Mouse (Mus musculus) kidney, embryonic 15.5 days (tissue): ENCODE data around the gene 4930438A08Rik. TPM values are rescaled to one million over a fixed set of nuclear protein-coding genes. Genes with fewer than 3 reads are reported as not detected.
A peak's percentile ranks its signal among the peaks of the same experiment; 100 is the strongest.

Experiments used
- ATAC-seq: fragments of 200-750 bp; cut with Nextera tagmentation; replicated peaks from 2 replicates; pipeline ENCODE4 v1.8.0; 2017; ENCODE audit warnings: moderate TSS enrichment; ENCODE audit not compliant: low FRiP score
- H3K27ac ChIP-seq: fragments of 300-500 bp; sonication (generic); 2 replicates; pipeline ENCODE4 v1.5.1; 2015; ENCODE audit warnings: mild to moderate bottlenecking, inconsistent platforms
- H3K27me3 ChIP-seq: fragments of 300-500 bp; sonication (generic); 2 replicates; pipeline ENCODE4 v1.6.1; 2015; ENCODE audit warnings: inconsistent platforms
- H3K36me3 ChIP-seq: fragments of 300-500 bp; sonication (generic); 2 replicates; pipeline ENCODE4 v1.6.1; 2015; ENCODE audit warnings: inconsistent platforms
- H3K4me1 ChIP-seq: fragments of 300-500 bp; sonication (generic); 2 replicates; pipeline ENCODE4 v1.6.1; 2015; ENCODE audit warnings: inconsistent platforms
- H3K4me2 ChIP-seq: fragments of 300-500 bp; sonication (generic); 2 replicates; pipeline ENCODE4 v1.6.1; 2015; ENCODE audit warnings: moderate library complexity, mild to moderate bottlenecking, inconsistent platforms
- H3K4me3 ChIP-seq: fragments of 300-500 bp; sonication (generic); replicated peaks from 2 replicates; pipeline ENCODE4 v1.5.1; 2015; ENCODE audit warnings: mild to moderate bottlenecking, inconsistent platforms
- H3K9ac ChIP-seq: fragments of 300-500 bp; sonication (generic); 2 replicates; pipeline ENCODE4 v1.6.1; 2015; ENCODE audit warnings: mild to moderate bottlenecking, inconsistent platforms
- H3K9me3 ChIP-seq: fragments of 300-500 bp; sonication (generic); replicated peaks from 2 replicates; pipeline ENCODE4 v1.6.1; 2016; ENCODE audit warnings: inconsistent platforms
- WGBS: fragments of 180-500 bp; shearing (Covaris S2); methylation state at CpG from one replicate; pipeline ENCODE4 v1.1.7; 2015; ENCODE audit warnings: mixed read lengths; 5-methylcytosine and 5-hydroxymethylcytosine counted together
- polyA plus RNA-seq: library from polyadenylated mRNA; unstranded; fragments of >200 nt; fragmentation: Nextera tagmentation; extraction: Ambion mirVana; gene quantifications from 2 replicates; pipeline ENCODE4 v1.2.1, GENCODE M21; 2015

4930438A08Rik gene
- polyA plus RNA-seq, 1 experiment from 2014 or later, result not detected

- peak; percentile 93 for ATAC-seq
- Histone ChIP-seq H3K4me1 (peaks cover 31% of the 10 kb centered on the region), H3K36me3 (peaks cover 47% of the 10 kb centered on the region), H3K27ac (peak within 1 kb of the TSS; percentile 86), H3K4me2 (peak within 1 kb of the TSS; percentile 78), H3K4me3 (peak within 1 kb of the TSS; percentile 92), H3K9me3 (no peaks in the 10 kb centered on the region), H3K27me3 (no peaks in the 10 kb centered on the region), H3K9ac (peak within 1 kb of the TSS; percentile 94)
- WGBS, result under 1% methylated on average over 52 of the region's 52 CpGs
These were observed 55.9 kb downstream of the 4930438A08Rik start, which contains the start of the genes Zfp672 and Sh3bp5l for GRCm38 (mm10) chr11:58330276-58331148. Gene Zfp672 (minus strand): TSS chr11:58330339. Gene Sh3bp5l (plus strand): TSS chr11:58330724.

- 16% methylated on average over 10 of the region's 10 CpGs for WGBS
- ATAC-seq, result peak; percentile 21; the same call in 1 of the 2 replicates
- no peaks in the 10 kb centered on the region for H3K27me3 ChIP-seq
- peaks cover 52% of the 10 kb centered on the region for H3K36me3 ChIP-seq
- H3K9ac ChIP-seq, result peak overlapping the region; percentile 94
- peak overlapping the region; percentile 86; the same call in 1 of the 2 replicates for H3K27ac ChIP-seq
- peak overlapping the region; percentile 92 for H3K4me3 ChIP-seq
- H3K4me1 ChIP-seq, result peaks cover 31% of the 10 kb centered on the region
- no peaks in the 10 kb centered on the region for H3K9me3 ChIP-seq
- H3K4me2 ChIP-seq, result peak overlapping the region; percentile 78
These were observed 56.5 kb downstream of the 4930438A08Rik start for GRCm38 (mm10) chr11:58331149-58331495.

GRCm38 (mm10) chr11:58331546-58331945, 56.9 kb downstream of the 4930438A08Rik start:
- peak overlapping the region; percentile 78 for H3K4me2 ChIP-seq
- peaks cover 55% of the 10 kb centered on the region for H3K36me3 ChIP-seq
- 93% methylated on average over 6 of the region's 6 CpGs for WGBS
- peak overlapping the region; percentile 94 for H3K9ac ChIP-seq
- ATAC-seq, result no peak
- peak overlapping the region; percentile 92 for H3K4me3 ChIP-seq
- peaks cover 31% of the 10 kb centered on the region for H3K4me1 ChIP-seq
- H3K27me3 ChIP-seq, result no peaks in the 10 kb centered on the region
- H3K9me3 ChIP-seq, result no peaks in the 10 kb centered on the region
- no peak overlapping the region for H3K27ac ChIP-seq

- H3K4me3 ChIP-seq, result no peak overlapping the region
- H3K27me3 ChIP-seq, result no peaks in the 10 kb centered on the region
- ATAC-seq, result no peak
- H3K4me2 ChIP-seq, result no peak overlapping the region
- WGBS, result 72% methylated on average over 3 of the region's 3 CpGs
- peaks cover 20% of the 10 kb centered on the region for H3K4me1 ChIP-seq
- H3K27ac ChIP-seq, result no peak overlapping the region
- H3K9ac ChIP-seq, result no peak overlapping the region
- H3K9me3 ChIP-seq, result no peaks in the 10 kb centered on the region
- H3K36me3 ChIP-seq, result peaks cover 65% of the 10 kb centered on the region
These were observed 60.1 kb downstream of the 4930438A08Rik start for GRCm38 (mm10) chr11:58334746-58335145.

Other genes with a start within 250 kb of the 4930438A08Rik start
- gene Gm12248, start 181.7 kb upstream of the 4930438A08Rik start, polyA plus RNA-seq, result 0.21 TPM in 1 of 2 replicates, not detected in the other
- gene Cnot8, start 170.6 kb upstream of the 4930438A08Rik start, polyA plus RNA-seq, result 85.7 and 89.9 TPM in 2 replicates
- gene Gemin5, start 106.3 kb upstream of the 4930438A08Rik start, polyA plus RNA-seq, result 24.5 and 24.7 TPM in 2 replicates
- 145 TPM in 2 replicates for gene Mrpl22, start 103.1 kb upstream of the 4930438A08Rik start, polyA plus RNA-seq
- gene Igtp, start 75.2 kb upstream of the 4930438A08Rik start, polyA plus RNA-seq, result 4.5 and 4.6 TPM in 2 replicates
- gene Irgm2, start 75.2 kb upstream of the 4930438A08Rik start, polyA plus RNA-seq, result 2.1 and 2.4 TPM in 2 replicates
- gene Zfp692, start 32.3 kb downstream of the 4930438A08Rik start, polyA plus RNA-seq, result 29.1 and 30.5 TPM in 2 replicates
- 36.2 and 40.4 TPM in 2 replicates for gene Zfp672, start 55.5 kb downstream of the 4930438A08Rik start, polyA plus RNA-seq
- 34.2 and 37.0 TPM in 2 replicates for gene Sh3bp5l, start 55.9 kb downstream of the 4930438A08Rik start, polyA plus RNA-seq
- gene Lypd8, start 104.2 kb downstream of the 4930438A08Rik start, polyA plus RNA-seq, result 0.23 and 4.5 TPM in 2 replicates
- gene 1810065E05Rik, start 146.3 kb downstream of the 4930438A08Rik start, polyA plus RNA-seq, result not detected in 2 replicates
- gene Gm12253, start 157.8 kb downstream of the 4930438A08Rik start, polyA plus RNA-seq, result not detected in 2 replicates
- gene Lypd9, start 178.1 kb downstream of the 4930438A08Rik start, polyA plus RNA-seq, result not detected in 2 replicates
- not detected in 2 replicates for gene Olfr30, start 187.5 kb downstream of the 4930438A08Rik start, polyA plus RNA-seq
- gene Olfr332, start 217.8 kb downstream of the 4930438A08Rik start, polyA plus RNA-seq, result 0.08 TPM in 1 of 2 replicates, not detected in the other
- not detected in 2 replicates for gene Olfr331, start 227.8 kb downstream of the 4930438A08Rik start, polyA plus RNA-seq